Mouse (Mus musculus) hematopoietic multipotent progenitor cell, adult 10-12 weeks (in vitro differentiated cells): Measurements from ENCODE around the gene Pola2. TPM values are rescaled to one million over a fixed set of nuclear protein-coding genes. Genes with fewer than 3 reads are reported as not detected.

ENCODE experiments used
- polyA plus RNA-seq: library from polyadenylated mRNA; stranded (reverse); fragments of >175 nt; gene quantifications from 2 replicates; pipeline ENCODE4 v1.2.3, GENCODE M21; 2012; ENCODE audit warnings: low replicate concordance

Pola2 gene
- 19.1 and 24.6 TPM in 2 replicates for polyA plus RNA-seq

DNA sequence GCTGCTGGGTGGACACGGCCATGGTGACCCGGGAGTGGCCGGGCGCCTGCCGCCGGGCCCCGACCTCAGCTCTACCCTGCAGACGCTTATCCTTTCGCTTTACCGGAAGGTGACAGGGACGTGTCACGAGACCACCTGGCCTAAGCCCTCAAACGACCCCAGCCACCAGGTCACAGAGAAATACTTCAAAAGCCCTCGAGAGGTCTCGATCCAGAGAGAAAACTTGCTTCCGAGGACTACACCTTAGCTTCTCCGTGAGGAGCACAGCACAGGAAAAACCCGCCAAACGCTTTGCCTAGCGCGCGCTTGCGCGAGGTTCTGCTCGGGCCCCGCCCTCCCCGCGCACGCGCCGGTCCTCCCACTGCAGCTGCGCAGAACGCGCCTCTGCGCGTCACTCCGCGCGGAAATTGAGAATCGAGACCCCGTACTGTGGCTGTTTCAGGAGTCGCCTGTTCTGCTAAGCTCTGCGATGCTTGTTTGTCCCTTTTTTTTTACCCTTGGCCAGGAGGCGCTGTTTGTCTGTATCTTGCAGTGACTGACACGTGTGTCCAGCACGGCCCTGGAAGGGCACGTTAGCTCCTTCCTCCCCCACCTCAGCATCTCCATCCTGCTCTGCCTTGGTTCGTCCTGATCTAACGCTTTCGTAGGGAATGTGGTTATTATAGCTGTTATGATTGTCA is at the start of gene Pola2:
Gene Pola2, minus strand, starts transcription at position 320 of the 680 bp plus-strand sequence.

DNA sequence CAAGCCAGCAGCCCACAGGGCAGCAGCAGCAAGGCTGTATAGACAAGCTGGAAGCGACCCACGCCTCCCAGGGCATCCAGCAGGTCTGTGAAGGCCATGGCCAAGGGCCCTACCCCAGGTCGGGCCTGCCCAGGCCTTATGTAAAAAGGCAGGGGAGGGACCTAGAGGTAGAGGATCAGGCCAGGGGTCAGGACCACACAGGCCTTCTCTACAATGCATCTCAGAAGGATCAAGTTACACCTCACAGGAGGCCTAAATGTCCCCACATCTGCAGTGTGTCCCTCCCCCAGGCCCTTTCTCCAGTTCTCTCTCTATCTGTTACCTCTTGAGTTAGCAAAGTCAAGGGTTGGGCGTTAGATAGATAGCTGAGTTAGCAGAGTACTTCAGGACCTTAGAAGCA is 22.0 kb upstream of the Pola2 start, which contains the start of gene Slc22a20:
Gene Slc22a20, minus strand, starts transcription at position 101 of the 400 bp plus-strand sequence.

DNA sequence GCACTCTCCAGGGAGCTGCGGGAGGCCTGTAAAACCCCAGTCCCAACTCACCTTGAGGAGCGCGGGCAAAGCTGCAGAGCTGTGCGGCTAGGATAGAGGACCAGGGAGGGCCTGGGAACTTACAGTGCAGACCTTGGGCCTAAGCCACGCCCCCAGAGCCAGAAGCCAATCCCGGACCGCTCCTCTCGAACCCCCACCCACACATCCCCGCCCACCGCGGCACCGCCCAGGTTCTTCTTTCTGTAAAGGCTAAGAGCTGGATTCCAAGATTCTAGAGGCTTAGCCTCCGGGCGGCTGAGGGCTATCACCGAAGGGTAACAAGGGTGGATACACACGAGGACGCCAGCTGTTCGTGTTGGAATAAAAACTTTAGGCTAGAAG is 39.3 kb downstream of the Pola2 start, which contains the start of gene Cdc42ep2:
Gene Cdc42ep2, minus strand, starts transcription at position 104 of the 381 bp plus-strand sequence.

DNA sequence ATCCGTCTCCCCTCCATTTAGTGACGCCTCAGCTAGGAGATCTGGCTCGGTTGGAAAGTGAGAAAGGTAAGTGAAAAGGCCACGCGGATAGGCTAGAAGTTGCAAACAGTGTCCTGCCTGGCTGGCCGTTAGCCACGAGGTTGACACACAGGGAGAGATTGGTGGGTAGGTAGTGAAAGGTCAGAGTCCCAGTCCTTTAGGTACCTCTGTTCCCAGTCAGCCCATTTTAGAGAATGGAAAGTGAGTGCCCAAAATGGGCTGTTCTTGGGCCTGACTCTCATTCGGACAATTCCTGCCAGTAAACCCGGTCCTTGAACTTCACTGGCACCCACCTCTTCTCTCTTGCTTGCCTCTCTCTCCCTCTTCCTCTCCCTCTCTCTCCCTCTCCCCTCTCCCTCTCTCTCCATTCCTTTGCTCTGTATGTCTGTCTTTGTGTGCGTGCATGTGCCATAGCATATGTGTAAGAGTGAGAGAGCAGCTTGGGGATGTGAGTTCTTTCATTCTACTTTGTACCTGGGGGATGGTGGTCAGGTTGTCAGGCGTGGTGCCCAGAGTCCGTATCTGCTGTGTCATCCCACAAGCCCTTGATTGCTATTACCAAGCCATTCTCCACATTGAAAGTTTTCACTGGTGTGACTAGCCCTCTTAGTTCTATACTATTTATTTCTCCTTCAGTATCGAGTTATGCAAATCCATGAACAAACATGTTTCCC is 50.8 kb downstream of the Pola2 start, which contains the start of gene Dpf2:
Gene Dpf2, minus strand, starts transcription at position 4 of the 713 bp plus-strand sequence.

DNA sequence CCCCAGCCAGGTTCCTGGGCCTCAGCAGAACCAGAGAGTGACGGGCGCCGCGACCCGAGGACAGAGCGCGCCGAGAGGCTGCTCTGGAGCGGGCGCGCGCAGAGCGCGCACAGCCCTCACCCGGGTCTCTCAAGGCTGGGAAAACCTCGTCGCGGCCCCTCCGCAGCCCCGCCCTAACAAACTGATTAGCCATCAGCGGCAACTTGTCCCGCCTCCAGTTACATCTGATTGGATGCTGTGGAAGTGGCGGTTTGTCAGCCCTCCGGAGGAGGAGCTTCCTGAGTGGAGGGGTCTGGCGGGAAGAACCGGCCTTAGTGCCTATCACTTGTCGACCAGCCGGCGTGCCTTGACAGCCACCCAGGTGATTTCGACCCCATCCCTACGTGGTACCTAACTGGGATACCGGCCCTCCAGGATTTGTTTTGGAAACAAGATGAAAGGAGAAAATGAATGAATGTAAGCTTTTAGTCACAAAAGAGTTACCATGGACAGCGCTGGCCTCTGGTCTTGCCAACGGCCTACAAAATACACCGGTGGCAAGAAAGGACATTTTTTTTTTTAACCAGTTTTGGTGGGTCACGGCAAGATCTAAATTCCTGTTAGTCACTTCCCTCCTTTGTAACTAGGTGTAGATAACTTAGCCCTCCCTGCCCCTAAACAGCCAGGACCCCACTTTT is 69.9 kb downstream of the Pola2 start, which contains the start of gene Tigd3:
Gene Tigd3, minus strand, starts transcription at position 148 of the 677 bp plus-strand sequence.

Other genes starting within 250 kb of the Pola2 start
- 110 and 206 TPM in 2 replicates for gene Ehbp1l1, start 237.9 kb downstream of the Pola2 start, polyA plus RNA-seq
- gene Fam89b, start 234.5 kb downstream of the Pola2 start, polyA plus RNA-seq, result 70.9 and 119 TPM in 2 replicates
- 1.6 and 8.2 TPM in 2 replicates for gene Ltbp3, start 223.3 kb downstream of the Pola2 start, polyA plus RNA-seq
- gene Scyl1, start 192.8 kb downstream of the Pola2 start, polyA plus RNA-seq, result 58.9 and 76.3 TPM in 2 replicates
- gene Frmd8, start 88.9 kb downstream of the Pola2 start, polyA plus RNA-seq, result 36.0 and 56.1 TPM in 2 replicates
- 4.6 and 15.6 TPM in 2 replicates for gene Slc25a45, start 86.4 kb downstream of the Pola2 start, polyA plus RNA-seq
- 0.10 and 0.71 TPM in 2 replicates for gene Tigd3, start 70.1 kb downstream of the Pola2 start, polyA plus RNA-seq
- gene Dpf2, start 51.2 kb downstream of the Pola2 start, polyA plus RNA-seq, result 14.9 and 60.9 TPM in 2 replicates
- gene Cdc42ep2, start 39.4 kb downstream of the Pola2 start, polyA plus RNA-seq, result 3.4 and 4.3 TPM in 2 replicates
- not detected in 2 replicates for gene Slc22a20, start 21.9 kb upstream of the Pola2 start, polyA plus RNA-seq
- gene Capn1, start 51.7 kb upstream of the Pola2 start, polyA plus RNA-seq, result 55.8 and 154 TPM in 2 replicates
- 393 and 539 TPM in 2 replicates for gene Syvn1, start 82.4 kb upstream of the Pola2 start, polyA plus RNA-seq
- 25.7 and 36.4 TPM in 2 replicates for gene Mrpl49, start 93.6 kb upstream of the Pola2 start, polyA plus RNA-seq
- 4,240 and 4,981 TPM in 2 replicates for gene Fau, start 93.6 kb upstream of the Pola2 start, polyA plus RNA-seq
- 58.8 and 66.2 TPM in 2 replicates for gene Znhit2, start 97.0 kb upstream of the Pola2 start, polyA plus RNA-seq
- 10.6 and 16.3 TPM in 2 replicates for gene Tm7sf2, start 104.2 kb upstream of the Pola2 start, polyA plus RNA-seq
- 52.2 and 188 TPM in 2 replicates for gene Vps51, start 113.0 kb upstream of the Pola2 start, polyA plus RNA-seq
- gene Tmem262, start 115.8 kb upstream of the Pola2 start, polyA plus RNA-seq, result not detected in 2 replicates
- 0.19 TPM in 1 of 2 replicates, not detected in the other for gene Gm28374, start 118.1 kb upstream of the Pola2 start, polyA plus RNA-seq
- 67.9 and 70.2 TPM in 2 replicates for gene Zfpl1, start 120.8 kb upstream of the Pola2 start, polyA plus RNA-seq
- gene Cdca5, start 120.8 kb upstream of the Pola2 start, polyA plus RNA-seq, result 1.7 and 2.3 TPM in 2 replicates
- 1.7 and 2.1 TPM in 2 replicates for gene AC131692.1, start 130.2 kb upstream of the Pola2 start, polyA plus RNA-seq
- 0.53 TPM in 1 of 2 replicates, not detected in the other for gene Naaladl1, start 141.6 kb upstream of the Pola2 start, polyA plus RNA-seq
- 31.3 and 49.9 TPM in 2 replicates for gene Sac3d1, start 154.4 kb upstream of the Pola2 start, polyA plus RNA-seq
- gene Snx15, start 164.1 kb upstream of the Pola2 start, polyA plus RNA-seq, result 120 and 217 TPM in 2 replicates
- 1.3 and 2.2 TPM in 2 replicates for gene Batf2, start 176.8 kb upstream of the Pola2 start, polyA plus RNA-seq
- gene Arl2, start 177.3 kb upstream of the Pola2 start, polyA plus RNA-seq, result 32.6 and 45.2 TPM in 2 replicates
- gene Majin, start 220.2 kb upstream of the Pola2 start, polyA plus RNA-seq, result not detected in 2 replicates